Mouse (Mus musculus): ENCODE measurements around the gene Dennd1c.

Gene Dennd1c

GRCm38 (mm10) chr17:57078336-57078735 lies at the start of gene Dennd1c:
TSS of gene Dennd1c (minus strand) at chr17:57078514.
- DNase-seq: peak in 1 of 2 experiments; percentile 30

- no peak for DNase-seq
These were observed 47.7 kb upstream of the Dennd1c start for GRCm38 (mm10) chr17:57125853-57126622.

GRCm38 (mm10) chr17:57124792-57125191 lies 46.5 kb upstream of the Dennd1c start:
- DNase-seq: no peak

- no peak for DNase-seq
These were observed 45.1 kb upstream of the Dennd1c start for GRCm38 (mm10) chr17:57123192-57124118.

GRCm38 (mm10) chr17:57121856-57122255 lies 43.5 kb upstream of the Dennd1c start:
- DNase-seq: no peak

GRCm38 (mm10) chr17:57118524-57119349 lies 40.4 kb upstream of the Dennd1c start:
- no peak for DNase-seq

- DNase-seq: no peak
These were observed 38.5 kb upstream of the Dennd1c start for GRCm38 (mm10) chr17:57116801-57117200.

- no peak for DNase-seq
These were observed 34.6 kb upstream of the Dennd1c start for GRCm38 (mm10) chr17:57112768-57113474.

GRCm38 (mm10) chr17:57110005-57110404 lies 31.7 kb upstream of the Dennd1c start:
- DNase-seq: no peak

GRCm38 (mm10) chr17:57108666-57109171 lies 30.4 kb upstream of the Dennd1c start:
- no peak for DNase-seq

GRCm38 (mm10) chr17:57108040-57108665 lies 29.8 kb upstream of the Dennd1c start:
- DNase-seq: peak in 1 of 2 experiments; percentile 12

- DNase-seq: no peak
These were observed 28.8 kb upstream of the Dennd1c start for GRCm38 (mm10) chr17:57107064-57107463.

GRCm38 (mm10) chr17:57106035-57106368 lies 27.7 kb upstream of the Dennd1c start:
- DNase-seq: no peak

GRCm38 (mm10) chr17:57105181-57106034 lies 27.1 kb upstream of the Dennd1c start, which contains the start of gene Tnfsf9:
TSS of gene Tnfsf9 (plus strand) at chr17:57105325.
- peak; percentile 70 to 74 for DNase-seq

- DNase-seq: no peak
These were observed 26.2 kb upstream of the Dennd1c start for GRCm38 (mm10) chr17:57104496-57104895.

GRCm38 (mm10) chr17:57102276-57102675 lies 24.0 kb upstream of the Dennd1c start:
- DNase-seq: no peak

GRCm38 (mm10) chr17:57099629-57100325 lies 21.5 kb upstream of the Dennd1c start:
- DNase-seq: peak in 1 of 2 experiments; percentile 23

- no peak for DNase-seq
These were observed 20.0 kb upstream of the Dennd1c start for GRCm38 (mm10) chr17:57098321-57098720.

GRCm38 (mm10) chr17:57096623-57096920 lies 18.3 kb upstream of the Dennd1c start:
- DNase-seq: peak; percentile 90 to 94

Data from cerebellum, postnatal 25 days (tissue).